Mouse (Mus musculus): ENCODE measurements at regions not wholly inside any gene's neighbourhood (a gene's known extent, or its start where the extent isn't known, plus 50 kb on each side); places are given as distances from the start of the nearest gene placed in this dataset.

DNA sequence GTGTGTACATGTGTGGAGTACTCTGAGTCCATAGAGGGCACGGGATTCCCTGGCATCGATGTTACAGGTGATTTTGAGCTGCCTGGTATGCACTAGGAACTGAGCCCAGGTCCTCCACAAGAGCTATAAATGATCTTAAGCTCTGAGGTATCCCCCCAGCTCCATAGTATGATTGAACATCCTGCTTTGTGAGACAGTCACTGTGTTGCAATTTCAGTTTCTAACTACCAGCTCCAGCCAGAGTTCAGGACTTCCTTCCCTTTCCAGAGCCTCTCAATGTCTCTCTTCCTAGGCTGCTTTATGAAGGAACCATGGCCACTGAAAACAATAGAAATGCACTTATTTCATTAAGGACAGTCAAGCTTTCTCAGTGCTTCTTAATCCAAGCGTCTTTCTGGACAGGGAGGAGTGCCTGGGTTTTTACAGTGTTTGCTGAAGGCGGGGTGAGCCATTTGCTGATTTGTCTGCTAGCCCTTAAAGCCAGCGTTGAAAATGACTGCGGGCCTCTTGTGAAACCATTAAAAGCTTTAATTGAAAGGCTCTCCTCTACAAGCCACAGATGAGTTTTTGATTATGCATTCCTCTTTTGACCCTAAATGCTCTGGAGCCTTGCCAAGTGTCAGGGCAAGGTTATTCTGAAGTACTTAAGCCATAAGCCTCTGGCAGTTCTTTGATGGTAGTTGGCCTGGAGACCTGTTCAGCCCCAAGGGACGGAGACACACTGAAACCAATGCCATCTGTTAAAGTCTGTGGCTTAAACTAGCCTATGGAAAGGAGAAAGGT, 155.1 kb upstream of the Pfn2 start:
- Histone ChIP-seq H3K27ac (ENCODE audit: insufficient read depth, low read length) (no peak overlapping the region), H3K4me1 (ENCODE audit: control insufficient read depth, insufficient read depth, low read length) (no peaks in the 10 kb centered on the region)
- TF ChIP-seq POLR2A (IDR thresholded peaks at IDR 0.05; ENCODE audit: insufficient read depth, low read length) (no peak), CTCF (IDR thresholded peaks at IDR 0.05; ENCODE audit: low read depth, low read length) (no peak), EP300 (IDR thresholded peaks at IDR 0.05; ENCODE audit: insufficient read depth, low read depth, low read length) (no peak)

DNA sequence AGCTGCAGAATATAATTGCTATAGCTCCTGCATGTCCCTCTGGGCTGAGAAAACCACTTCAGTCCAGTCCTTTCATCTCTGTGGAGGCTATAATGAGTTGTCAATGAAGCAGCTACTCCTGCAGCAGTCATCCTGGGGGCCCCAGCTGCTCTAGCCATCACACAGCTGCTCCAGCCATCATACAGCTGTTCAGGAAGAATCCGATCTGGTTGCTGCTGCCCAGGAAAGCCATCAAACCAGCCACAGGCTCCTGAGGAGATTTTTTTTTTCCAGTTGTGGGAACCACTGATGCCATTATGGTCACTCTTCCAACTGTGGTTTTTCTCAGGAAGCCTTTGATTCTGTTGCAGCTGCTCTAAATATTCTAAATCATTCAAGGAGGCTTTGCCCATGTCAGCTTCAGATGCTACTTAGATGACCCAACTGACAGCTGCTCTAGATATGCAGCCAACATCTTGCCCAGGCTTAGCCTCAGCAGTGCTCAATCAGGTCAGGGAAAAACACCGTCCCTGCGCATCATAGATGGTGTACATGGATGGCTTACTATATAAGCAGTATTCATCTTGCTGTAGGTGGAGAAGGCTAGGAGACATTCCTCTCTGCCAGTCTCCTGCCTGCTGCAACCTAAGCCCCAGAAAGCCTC, 177.0 kb upstream of the Pfn2 start:
- no peaks in the 10 kb centered on the region for H3K36me3 ChIP-seq (ENCODE audit: control insufficient read depth, insufficient read depth, low read length, poor library complexity, severe bottlenecking)
- H3K9ac ChIP-seq (ENCODE audit: low read depth, poor library complexity, severe bottlenecking) = no peak overlapping the region
- H3K4me1 ChIP-seq (ENCODE audit: control insufficient read depth, insufficient read depth, low read length) = no peaks in the 10 kb centered on the region
- no peak overlapping the region for H3K27ac ChIP-seq (ENCODE audit: insufficient read depth, low read length)
- H3K4me3 ChIP-seq (ENCODE audit: low read depth, low read length) = no peak overlapping the region
- H3K27me3 ChIP-seq (ENCODE audit: control insufficient read depth, insufficient read depth, low read length, poor library complexity, severe bottlenecking) = no peaks in the 10 kb centered on the region
- no peaks in the 10 kb centered on the region for H3K9me3 ChIP-seq (replicated peaks; ENCODE audit: control insufficient read depth, insufficient read depth, low read length, poor library complexity, severe bottlenecking)
- TF ChIP-seq EP300 (IDR thresholded peaks at IDR 0.05; ENCODE audit: insufficient read depth, low read depth, low read length) = no peak
- no peak for TF ChIP-seq POLR2A (IDR thresholded peaks at IDR 0.05; ENCODE audit: insufficient read depth, low read length)
- TF ChIP-seq CTCF (IDR thresholded peaks at IDR 0.05; ENCODE audit: low read depth, low read length) = no peak

More for the DNA sequence above, 155.1 kb upstream of the Pfn2 start:
- no peaks in the 10 kb centered on the region for H3K27me3 ChIP-seq (ENCODE audit: control insufficient read depth, insufficient read depth, low read length, poor library complexity, severe bottlenecking)
- H3K9ac ChIP-seq (ENCODE audit: low read depth, poor library complexity, severe bottlenecking) = no peak overlapping the region
- H3K36me3 ChIP-seq (ENCODE audit: control insufficient read depth, insufficient read depth, low read length, poor library complexity, severe bottlenecking) = no peaks in the 10 kb centered on the region
- no peaks in the 10 kb centered on the region for H3K9me3 ChIP-seq (replicated peaks; ENCODE audit: control insufficient read depth, insufficient read depth, low read length, poor library complexity, severe bottlenecking)
- H3K4me3 ChIP-seq (ENCODE audit: low read depth, low read length) = no peak overlapping the region

DNA sequence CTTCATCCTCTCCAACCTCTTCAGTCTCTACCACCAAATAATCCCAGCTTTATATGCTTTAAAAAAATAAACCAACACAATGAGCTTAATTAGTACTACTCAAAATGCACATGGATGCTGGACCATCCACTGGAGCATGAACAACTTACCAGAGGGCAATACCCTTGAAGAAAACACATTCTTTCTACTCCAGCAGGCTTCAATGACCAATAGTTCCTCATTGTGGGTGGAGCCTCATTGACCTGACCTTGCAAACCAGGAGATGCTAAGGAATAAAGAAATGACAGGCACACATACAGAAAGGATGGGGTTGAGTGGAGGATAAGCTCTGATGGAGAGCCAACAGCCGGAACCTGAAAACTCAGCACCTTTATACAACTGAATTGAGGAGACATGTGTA, 201.7 kb upstream of the Pfn2 start:
- H3K4me3 ChIP-seq (ENCODE audit: low read depth, low read length) = no peak overlapping the region
- no peaks in the 10 kb centered on the region for H3K4me1 ChIP-seq (ENCODE audit: control insufficient read depth, insufficient read depth, low read length)
- H3K9me3 ChIP-seq (replicated peaks; ENCODE audit: control insufficient read depth, insufficient read depth, low read length, poor library complexity, severe bottlenecking) = no peaks in the 10 kb centered on the region
- H3K36me3 ChIP-seq (ENCODE audit: control insufficient read depth, insufficient read depth, low read length, poor library complexity, severe bottlenecking) = no peaks in the 10 kb centered on the region
- TF ChIP-seq POLR2A (IDR thresholded peaks at IDR 0.05; ENCODE audit: insufficient read depth, low read length) (no peak), EP300 (IDR thresholded peaks at IDR 0.05; ENCODE audit: insufficient read depth, low read depth, low read length) (no peak), CTCF (IDR thresholded peaks at IDR 0.05; ENCODE audit: low read depth, low read length) (no peak)
- H3K27me3 ChIP-seq (ENCODE audit: control insufficient read depth, insufficient read depth, low read length, poor library complexity, severe bottlenecking) = no peaks in the 10 kb centered on the region
- H3K27ac ChIP-seq (ENCODE audit: insufficient read depth, low read length) = no peak overlapping the region
- H3K9ac ChIP-seq (ENCODE audit: low read depth, poor library complexity, severe bottlenecking) = no peak overlapping the region

DNA sequence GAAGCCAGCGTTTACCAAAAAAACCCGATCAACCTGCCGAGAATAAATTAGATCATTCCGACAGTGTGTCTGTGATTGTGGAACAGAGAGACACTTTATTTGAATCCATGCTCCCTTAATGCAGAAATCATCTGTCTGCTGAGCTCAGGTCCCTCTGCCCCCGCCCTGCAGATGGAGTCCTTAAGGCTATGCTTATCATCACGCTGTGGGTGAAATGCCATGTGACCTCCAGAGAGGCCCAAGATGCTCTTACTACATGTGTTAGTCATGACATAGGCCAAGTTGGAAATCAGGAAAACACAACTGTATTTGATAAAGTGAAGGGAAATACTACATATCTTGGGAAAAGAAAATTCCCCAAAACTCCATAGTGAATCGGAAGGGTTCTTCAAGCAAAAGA, 206.8 kb upstream of the Pfn2 start:
- no peak for TF ChIP-seq POLR2A (IDR thresholded peaks at IDR 0.05; ENCODE audit: insufficient read depth, low read length)
- no peak for TF ChIP-seq CTCF (IDR thresholded peaks at IDR 0.05; ENCODE audit: low read depth, low read length)
- TF ChIP-seq EP300 (IDR thresholded peaks at IDR 0.05; ENCODE audit: insufficient read depth, low read depth, low read length) = no peak
- no peaks in the 10 kb centered on the region for H3K4me1 ChIP-seq (ENCODE audit: control insufficient read depth, insufficient read depth, low read length)
- H3K9ac ChIP-seq (ENCODE audit: low read depth, poor library complexity, severe bottlenecking) = no peak overlapping the region
- H3K36me3 ChIP-seq (ENCODE audit: control insufficient read depth, insufficient read depth, low read length, poor library complexity, severe bottlenecking) = no peaks in the 10 kb centered on the region
- no peaks in the 10 kb centered on the region for H3K9me3 ChIP-seq (replicated peaks; ENCODE audit: control insufficient read depth, insufficient read depth, low read length, poor library complexity, severe bottlenecking)
- no peak overlapping the region for H3K27ac ChIP-seq (ENCODE audit: insufficient read depth, low read length)
- no peaks in the 10 kb centered on the region for H3K27me3 ChIP-seq (ENCODE audit: control insufficient read depth, insufficient read depth, low read length, poor library complexity, severe bottlenecking)
- H3K4me3 ChIP-seq (ENCODE audit: low read depth, low read length) = no peak overlapping the region

DNA sequence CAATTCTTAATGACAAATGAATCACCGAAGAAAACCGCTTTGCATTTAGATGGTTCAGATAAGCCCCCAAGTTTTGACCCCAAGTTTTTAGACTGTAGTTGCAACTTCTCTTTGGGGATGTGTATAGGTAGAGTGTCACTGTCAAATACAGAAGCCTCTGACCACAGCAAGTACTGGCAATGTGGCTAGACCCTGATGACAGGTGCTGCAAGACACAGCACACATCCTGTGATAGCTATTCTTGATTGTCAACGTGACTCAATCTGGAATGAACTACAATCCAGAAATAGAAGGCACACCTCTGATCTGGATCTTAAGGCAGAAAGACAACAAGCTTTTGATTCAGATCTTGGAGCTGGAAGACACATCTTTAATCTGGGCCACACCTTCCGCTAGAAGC, 207.3 kb upstream of the Pfn2 start:
- H3K9me3 ChIP-seq (replicated peaks; ENCODE audit: control insufficient read depth, insufficient read depth, low read length, poor library complexity, severe bottlenecking) = no peaks in the 10 kb centered on the region
- H3K27ac ChIP-seq (ENCODE audit: insufficient read depth, low read length) = no peak overlapping the region
- H3K27me3 ChIP-seq (ENCODE audit: control insufficient read depth, insufficient read depth, low read length, poor library complexity, severe bottlenecking) = no peaks in the 10 kb centered on the region
- no peak overlapping the region for H3K4me3 ChIP-seq (ENCODE audit: low read depth, low read length)
- H3K9ac ChIP-seq (ENCODE audit: low read depth, poor library complexity, severe bottlenecking) = no peak overlapping the region
- H3K4me1 ChIP-seq (ENCODE audit: control insufficient read depth, insufficient read depth, low read length) = no peaks in the 10 kb centered on the region
- H3K36me3 ChIP-seq (ENCODE audit: control insufficient read depth, insufficient read depth, low read length, poor library complexity, severe bottlenecking) = no peaks in the 10 kb centered on the region
- TF ChIP-seq EP300 (IDR thresholded peaks at IDR 0.05; ENCODE audit: insufficient read depth, low read depth, low read length) = no peak
- no peak for TF ChIP-seq POLR2A (IDR thresholded peaks at IDR 0.05; ENCODE audit: insufficient read depth, low read length)
- TF ChIP-seq CTCF (IDR thresholded peaks at IDR 0.05; ENCODE audit: low read depth, low read length) = no peak

Data from ES-Bruce4 (cell line).